Mouse (Mus musculus): ENCODE data around the gene Kcnab1.

DNA sequence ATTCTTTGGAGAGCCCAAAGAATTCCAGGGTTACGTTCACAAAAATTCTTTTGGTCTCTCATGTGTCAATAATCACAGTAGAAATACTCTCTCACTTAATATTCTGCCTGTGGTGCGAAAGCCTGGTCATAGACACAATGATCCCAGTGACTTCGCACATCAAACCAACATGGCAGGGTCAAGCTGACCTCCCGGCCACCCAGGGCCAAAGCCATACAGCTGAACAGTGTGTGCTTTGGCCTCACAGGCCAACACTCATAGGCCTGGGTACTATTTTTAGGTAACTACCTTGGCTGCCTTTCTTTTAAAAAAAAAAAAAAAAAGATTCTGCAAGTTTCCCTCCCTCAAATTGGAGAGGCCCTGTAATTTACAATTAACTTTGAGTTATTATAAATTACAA lies 271.9 kb downstream of the Kcnab1 start:
- TF ChIP-seq EP300 (IDR thresholded peaks at IDR 0.05; ENCODE audit: low read length) (no peak), TCF12 (IDR thresholded peaks at IDR 0.05; ENCODE audit: low read depth, low read length) (no peak)
